Mouse (Mus musculus) erythroblast, embryonic 14.5 days (primary cell): ENCODE measurements around the gene Mgat3. TPM values are rescaled to one million over a fixed set of nuclear protein-coding genes. Genes with fewer than 3 reads are reported as not detected.
A peak's percentile ranks its signal among the peaks of the same experiment; 100 is the strongest.

Experiments
- H3K27me3 ChIP-seq: 2 replicates; pipeline ENCODE4 v1.6.1; 2012; ENCODE audit warnings: inconsistent platforms; ENCODE audit not compliant: control insufficient read depth
- H3K36me3 ChIP-seq: 2 replicates; pipeline ENCODE4 v1.6.1; 2012; ENCODE audit warnings: mild to moderate bottlenecking, inconsistent platforms; ENCODE audit not compliant: control insufficient read depth
- H3K4me1 ChIP-seq: 2 replicates; pipeline ENCODE4 v1.6.1; 2012; ENCODE audit warnings: inconsistent platforms; ENCODE audit not compliant: control insufficient read depth
- H3K4me3 ChIP-seq: replicated peaks from 2 replicates; pipeline ENCODE3; 2012; ENCODE audit warnings: moderate library complexity, mild to moderate bottlenecking, inconsistent platforms
- H3K9me3 ChIP-seq: 2 replicates; pipeline ENCODE4 v1.6.1; 2012; ENCODE audit warnings: low read length, inconsistent platforms, mixed read lengths; ENCODE audit not compliant: control insufficient read depth
- GATA1 ChIP-seq: IDR thresholded peaks from 2 replicates; pipeline ENCODE4 v1.6.1; 2012; ENCODE audit warnings: low read length, inconsistent platforms, mixed read lengths
- TAL1 ChIP-seq: IDR thresholded peaks from 3 replicates; pipeline ENCODE4 v1.6.1; 2012; ENCODE audit warnings: low read length, inconsistent platforms, mixed read lengths
- polyA plus RNA-seq: library from polyadenylated mRNA; stranded (reverse); fragments of >175 nt; gene quantifications from 2 replicates; pipeline ENCODE4 v1.2.3, GENCODE M21; 2012

The Mgat3 gene
- polyA plus RNA-seq, 1 experiment = not detected

DNA sequence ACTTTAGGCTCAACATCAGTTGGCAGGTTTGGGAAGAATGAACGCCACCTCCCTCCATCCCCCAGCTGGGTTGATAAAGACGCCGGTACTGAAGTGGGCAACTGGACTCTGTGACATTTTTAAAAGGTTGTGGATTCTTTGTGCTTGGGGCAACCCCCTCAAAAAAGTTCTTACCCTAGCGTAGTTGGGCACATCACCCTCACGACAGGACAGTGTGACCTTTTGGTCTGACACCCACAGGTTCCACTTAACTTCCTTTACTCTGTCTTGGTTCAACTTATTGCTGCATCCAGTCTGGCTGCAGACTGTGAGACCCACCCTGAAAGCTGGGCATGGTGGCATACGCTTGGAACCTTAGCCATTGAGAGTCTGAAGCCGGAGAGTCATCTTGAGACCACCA is 50.2 kb downstream of the Mgat3 start:
- Histone ChIP-seq H3K4me1 (peaks cover 8% of the 10 kb centered on the region), H3K4me3 (no peak overlapping the region), H3K9me3 (no peaks in the 10 kb centered on the region), H3K27me3 (peaks cover 4% of the 10 kb centered on the region; the same call in 1 of the 2 replicates), H3K36me3 (no peaks in the 10 kb centered on the region)
- no peak for TF ChIP-seq GATA1
- TF ChIP-seq TAL1 = no peak

DNA sequence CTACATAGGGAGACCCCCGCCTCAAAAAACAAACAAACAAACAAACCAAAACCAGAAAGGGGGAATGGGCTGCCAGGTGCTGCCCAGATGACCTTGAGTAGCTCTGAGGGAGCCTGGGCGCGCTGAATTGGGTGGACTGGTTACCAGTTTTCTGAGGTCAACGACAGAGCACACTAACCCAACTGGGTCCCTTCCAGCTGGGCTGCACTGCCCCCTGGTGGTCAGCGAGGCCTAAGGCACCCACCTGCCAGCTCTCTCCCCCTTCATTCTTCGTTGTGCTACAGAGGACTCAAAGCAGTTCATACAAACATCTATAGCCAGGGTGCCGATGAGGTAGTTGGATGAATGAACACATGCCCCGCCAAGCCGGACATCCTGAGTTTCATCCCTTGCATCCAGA is 51.7 kb downstream of the Mgat3 start:
- no peak for TF ChIP-seq GATA1
- TF ChIP-seq TAL1 = no peak
- H3K27me3 ChIP-seq = no peaks in the 10 kb centered on the region
- H3K9me3 ChIP-seq = no peaks in the 10 kb centered on the region
- H3K4me3 ChIP-seq = no peak overlapping the region
- peaks cover 8% of the 10 kb centered on the region for H3K4me1 ChIP-seq
- no peaks in the 10 kb centered on the region for H3K36me3 ChIP-seq

DNA sequence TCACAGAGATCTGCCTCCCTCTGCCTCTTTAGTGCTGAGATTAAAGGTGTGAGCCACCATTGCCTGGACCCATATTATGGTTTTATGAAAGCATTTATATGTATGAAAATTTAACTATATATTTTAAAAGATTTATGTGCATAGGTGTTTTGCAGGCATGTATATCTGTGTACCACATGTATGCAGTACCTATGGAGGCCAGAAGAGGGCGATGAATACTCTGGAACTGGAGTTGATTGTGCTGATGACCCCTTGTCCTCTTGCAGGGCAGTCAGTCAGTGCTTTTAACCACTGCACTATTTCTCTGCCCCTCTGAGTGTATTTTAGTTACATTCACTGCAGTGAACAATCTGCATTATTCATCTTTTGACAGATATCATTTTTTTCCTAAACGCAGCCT is 52.3 kb downstream of the Mgat3 start:
- Histone ChIP-seq H3K36me3 (no peaks in the 10 kb centered on the region), H3K4me1 (peaks cover 8% of the 10 kb centered on the region), H3K9me3 (no peaks in the 10 kb centered on the region), H3K4me3 (no peak overlapping the region), H3K27me3 (no peaks in the 10 kb centered on the region)
- TF ChIP-seq GATA1 = no peak
- no peak for TF ChIP-seq TAL1

- no peak for TF ChIP-seq GATA1
- no peak for TF ChIP-seq TAL1
- Histone ChIP-seq H3K4me3 (no peak overlapping the region), H3K9me3 (no peaks in the 10 kb centered on the region), H3K36me3 (no peaks in the 10 kb centered on the region), H3K4me1 (peaks cover 21% of the 10 kb centered on the region), H3K27me3 (no peaks in the 10 kb centered on the region)
Measured at GRCm38 (mm10) chr15:80228071-80228800, 54.7 kb downstream of the Mgat3 start.

DNA sequence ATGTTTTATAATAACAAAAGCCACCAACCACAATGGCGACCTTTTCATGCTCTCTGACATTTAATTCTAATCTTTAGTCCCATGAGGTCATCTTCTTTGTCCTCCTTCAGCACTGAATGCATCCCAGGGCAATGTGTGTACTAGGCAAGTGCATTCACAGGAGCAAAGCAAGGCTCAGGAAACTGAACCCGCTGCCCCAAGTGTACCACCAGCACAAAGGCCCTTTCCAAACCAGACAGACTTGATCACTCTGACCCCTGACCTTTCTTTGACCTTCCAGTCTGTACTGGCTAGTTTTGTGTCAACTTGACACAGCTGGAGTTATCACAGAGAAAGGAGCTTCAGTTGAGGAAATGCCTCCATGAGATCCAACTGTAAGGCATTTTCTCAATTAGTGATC is 58.8 kb downstream of the Mgat3 start:
- peaks cover 44% of the 10 kb centered on the region for H3K4me1 ChIP-seq
- H3K9me3 ChIP-seq = no peaks in the 10 kb centered on the region
- H3K4me3 ChIP-seq = no peak overlapping the region
- no peak for TF ChIP-seq GATA1
- no peak for TF ChIP-seq TAL1
- H3K27me3 ChIP-seq = no peaks in the 10 kb centered on the region
- H3K36me3 ChIP-seq = peaks cover 24% of the 10 kb centered on the region

DNA sequence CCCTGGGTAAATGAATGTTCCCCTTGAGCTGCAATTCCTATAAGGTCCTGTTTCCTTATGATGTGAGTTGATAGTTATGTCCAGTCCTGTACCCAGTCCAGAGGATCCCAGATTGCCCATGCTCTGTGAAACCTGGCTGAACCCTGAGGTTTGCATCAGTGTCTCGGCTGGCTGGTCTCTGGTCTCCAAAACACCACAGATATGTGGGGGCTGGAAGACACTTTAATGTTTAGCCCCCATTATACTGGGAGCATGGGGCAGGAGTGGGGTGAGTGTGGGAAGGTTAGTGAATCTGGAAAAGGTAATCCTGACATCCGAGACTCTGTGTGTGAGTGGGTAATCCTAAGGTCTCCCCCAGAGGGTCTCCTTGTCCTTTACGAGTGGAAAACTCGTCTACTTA is 59.5 kb downstream of the Mgat3 start:
- Histone ChIP-seq H3K4me3 (peak overlapping the region; percentile 98), H3K36me3 (peaks cover 30% of the 10 kb centered on the region)
- TF ChIP-seq TAL1 (no peak), GATA1 (no peak)

GRCm38 (mm10) chr15:80233733-80234509 is 60.4 kb downstream of the Mgat3 start, which contains the start of gene Mief1:
Gene Mief1 (plus strand): TSS chr15:80234018.
- TF ChIP-seq GATA1 (no peak), TAL1 (no peak)
- peak within 1 kb of the TSS; percentile 98 for H3K4me3 ChIP-seq
- no peaks in the 10 kb centered on the region for H3K9me3 ChIP-seq
- H3K4me1 ChIP-seq = peaks cover 50% of the 10 kb centered on the region
- H3K36me3 ChIP-seq = peaks cover 39% of the 10 kb centered on the region
- H3K27me3 ChIP-seq = no peaks in the 10 kb centered on the region

More for the DNA sequence above, 59.5 kb downstream of the Mgat3 start:
- peaks cover 48% of the 10 kb centered on the region for H3K4me1 ChIP-seq
- no peaks in the 10 kb centered on the region for H3K9me3 ChIP-seq
- H3K27me3 ChIP-seq = no peaks in the 10 kb centered on the region

- H3K4me3 ChIP-seq = peak within 1 kb of the TSS; percentile 98
- H3K9me3 ChIP-seq = no peaks in the 10 kb centered on the region
- TF ChIP-seq TAL1 = no peak
- TF ChIP-seq GATA1 = no peak
- H3K27me3 ChIP-seq = no peaks in the 10 kb centered on the region
- peaks cover 48% of the 10 kb centered on the region for H3K36me3 ChIP-seq
- H3K4me1 ChIP-seq = peaks cover 50% of the 10 kb centered on the region
Measured at GRCm38 (mm10) chr15:80235535-80235934, 62.0 kb downstream of the Mgat3 start, which contains the start of gene AC140267.1. Gene AC140267.1 (plus strand): TSS chr15:80235835.

DNA sequence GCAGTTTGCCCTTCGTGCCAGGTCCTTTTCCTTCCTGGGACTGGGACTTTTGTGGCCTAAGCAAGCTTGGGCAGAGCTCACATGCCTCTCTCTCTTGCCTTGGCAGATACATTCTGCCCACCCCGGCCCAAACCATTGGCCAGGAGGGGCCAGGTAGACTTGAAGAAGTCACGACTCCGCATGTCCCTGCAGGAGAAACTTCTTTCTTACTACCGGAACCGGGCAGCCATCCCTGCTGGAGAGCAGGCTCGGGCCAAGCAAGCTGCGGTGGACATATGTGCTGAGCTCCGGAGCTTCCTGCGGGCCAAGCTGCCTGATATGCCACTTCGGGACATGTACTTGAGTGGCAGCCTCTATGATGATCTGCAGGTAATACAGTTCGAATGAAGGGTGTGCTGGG is 74.6 kb downstream of the Mgat3 start:
- H3K9me3 ChIP-seq = no peaks in the 10 kb centered on the region
- H3K4me3 ChIP-seq = no peak overlapping the region
- peaks cover 98% of the 10 kb centered on the region for H3K36me3 ChIP-seq
- TF ChIP-seq GATA1 = no peak
- TF ChIP-seq TAL1 = no peak
- no peaks in the 10 kb centered on the region for H3K27me3 ChIP-seq
- H3K4me1 ChIP-seq = peaks cover 75% of the 10 kb centered on the region
